Mouse (Mus musculus): ENCODE measurements at regions not wholly inside any gene's neighbourhood (a gene's known extent, or its start where the extent isn't known, plus 50 kb on each side); places are given as distances from the start of the nearest gene placed in this dataset.

DNA sequence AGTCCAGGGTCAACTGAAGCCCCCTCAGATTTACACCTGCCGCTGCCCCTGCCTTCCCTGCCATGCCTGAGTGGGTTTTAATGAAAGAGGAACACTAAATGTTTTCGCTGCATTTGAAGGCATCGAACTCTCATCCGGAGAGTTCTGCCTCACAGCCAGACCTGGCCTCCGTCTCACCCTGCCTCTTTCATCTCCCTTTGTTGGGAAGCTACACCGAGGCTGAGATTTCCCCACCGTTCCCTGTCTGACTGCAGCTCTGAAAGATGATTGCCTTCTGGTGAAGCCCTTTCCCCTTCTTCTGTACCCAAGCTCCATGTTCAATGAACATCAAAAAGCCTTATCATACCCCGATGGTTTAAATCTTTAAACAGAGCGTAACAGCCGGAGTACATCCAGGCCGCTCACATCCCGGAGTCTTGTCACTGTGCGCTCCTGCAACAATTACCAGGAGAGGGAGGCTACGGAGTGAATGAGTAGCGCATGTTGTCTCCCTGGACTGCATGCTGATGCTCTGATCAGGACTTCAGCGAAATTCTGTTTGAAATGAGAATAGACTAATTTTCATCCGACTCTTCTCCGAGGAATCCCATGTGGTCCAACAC lies 98.3 kb downstream of the Zfp326 start:
- no peak overlapping the region for H3K27ac ChIP-seq (ENCODE audit: low read depth, low read length)
- H3K9me3 ChIP-seq (ENCODE audit: control insufficient read depth, low read length): no peaks in the 10 kb centered on the region
- H3K4me1 ChIP-seq (replicated peaks; ENCODE audit: control insufficient read depth, insufficient read depth, low read length): no peaks in the 10 kb centered on the region
- no peak overlapping the region for H3K4me3 ChIP-seq (ENCODE audit: low read depth, low read length)
- 76% methylated on average over 18 of the region's 18 CpGs for WGBS
- ATAC-seq (ENCODE audit: low FRiP score) (no peak), DNase-seq (ENCODE audit: low spot score) (no peak)
- no peaks in the 10 kb centered on the region for H3K27me3 ChIP-seq (ENCODE audit: control insufficient read depth, insufficient read depth, low read length)
- no peak overlapping the region for H3K4me2 ChIP-seq (replicated peaks; ENCODE audit: low read depth, low read length)
- no peaks in the 10 kb centered on the region for H3K36me3 ChIP-seq (ENCODE audit: control insufficient read depth, insufficient read depth, low read length)
- H3K9ac ChIP-seq (ENCODE audit: low read depth, low read length): no peak overlapping the region

Measured in hindbrain, embryonic 11.5 days (tissue).